24 mouse cellular contexts compared by ENCODE assay signal in the genomic region with DNA sequence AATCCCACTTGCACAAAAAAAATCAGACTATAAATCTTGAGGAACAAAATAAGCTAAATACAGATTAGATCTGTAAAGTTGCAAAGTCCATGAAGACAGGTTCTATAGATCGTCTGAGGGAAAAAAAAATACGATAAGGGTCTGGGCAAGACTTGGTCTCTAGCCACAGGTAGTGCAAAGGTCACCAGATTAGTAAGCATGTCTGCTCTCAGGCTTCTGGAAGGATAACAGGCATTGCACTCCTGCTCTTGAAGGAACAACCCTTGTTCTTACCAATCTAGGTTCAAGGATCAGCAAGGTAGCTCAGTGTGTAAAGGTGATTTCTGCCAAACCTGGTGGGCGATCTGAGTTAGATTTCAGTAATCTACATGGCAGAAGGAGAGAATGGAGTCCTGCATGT.
"Had no signal": no experiment of that assay in that cellular context is flagged by ENCODE, and none has a peak within 500 bp of the region (broad histone marks: within the 10 kb centered on the region; RNA-seq: fewer than 3 reads in every experiment).

No protein-coding gene starts in this region.

- H3K27me3 ChIP-seq: heart, embryonic 13.5 days; heart, embryonic 15.5 days; hindbrain, embryonic 13.5 days; hindbrain, embryonic 15.5 days; limb, embryonic 12.5 days; liver, embryonic 13.5 days; liver, embryonic 15.5 days had no signal

- H3K36me3 ChIP-seq: heart, embryonic 13.5 days; heart, embryonic 15.5 days; hindbrain, embryonic 13.5 days; hindbrain, embryonic 15.5 days; limb, embryonic 10.5 days; limb, embryonic 12.5 days; liver, embryonic 13.5 days; liver, embryonic 15.5 days had no signal

- H3K9me3 ChIP-seq: heart, embryonic 15.5 days; hindbrain, embryonic 13.5 days; hindbrain, embryonic 15.5 days; limb, embryonic 10.5 days; limb, embryonic 12.5 days; liver, embryonic 13.5 days; liver, embryonic 15.5 days had no signal

- H3K4me2 ChIP-seq: heart, embryonic 11.5 days; heart, embryonic 13.5 days; heart, embryonic 15.5 days; hindbrain, embryonic 13.5 days; hindbrain, embryonic 15.5 days; limb, embryonic 12.5 days; liver, embryonic 11.5 days; liver, embryonic 13.5 days; liver, embryonic 15.5 days had no signal

- H3K9ac ChIP-seq: heart, embryonic 13.5 days; heart, embryonic 15.5 days; hindbrain, embryonic 13.5 days; hindbrain, embryonic 15.5 days; limb, embryonic 12.5 days; liver, embryonic 13.5 days; liver, embryonic 15.5 days had no signal

- H3K27ac ChIP-seq: gastrocnemius, adult 2 months; heart, embryonic 13.5 days; heart, embryonic 15.5 days; hindbrain, embryonic 13.5 days; hindbrain, embryonic 15.5 days; hindbrain, postnatal 0 days; layer of hippocampus, adult 2 months; left cerebral cortex, adult 2 months; limb, embryonic 10.5 days; limb, embryonic 12.5 days; liver, embryonic 13.5 days; liver, embryonic 15.5 days had no signal

- ATAC-seq: hindbrain, postnatal 0 days had no signal

- H3K4me3 ChIP-seq: gastrocnemius, adult 2 months; heart, embryonic 13.5 days; heart, embryonic 15.5 days; hindbrain, embryonic 13.5 days; hindbrain, embryonic 15.5 days; layer of hippocampus, adult 2 months; left cerebral cortex, adult 2 months; limb, embryonic 10.5 days; limb, embryonic 12.5 days; liver, embryonic 13.5 days; liver, embryonic 15.5 days had no signal

- H3K4me1 ChIP-seq: heart, embryonic 13.5 days; heart, embryonic 15.5 days; hindbrain, embryonic 13.5 days; hindbrain, embryonic 15.5 days; limb, embryonic 10.5 days; limb, embryonic 12.5 days; liver, embryonic 13.5 days; liver, embryonic 15.5 days had no signal

- DNase-seq: gastrocnemius, adult 2 months; gastrocnemius, postnatal 10 days; gastrocnemius, postnatal 25 days; heart, adult 18-20 months; heart, postnatal 14 days; heart, postnatal 36 days; kidney, adult 18-20 months; kidney, postnatal 10 days; kidney, postnatal 25 days; kidney, postnatal 4 days; liver; liver, embryonic 13.5 days had no signal
